Mouse (Mus musculus): ENCODE data around the gene Pitpnb.

DNA sequence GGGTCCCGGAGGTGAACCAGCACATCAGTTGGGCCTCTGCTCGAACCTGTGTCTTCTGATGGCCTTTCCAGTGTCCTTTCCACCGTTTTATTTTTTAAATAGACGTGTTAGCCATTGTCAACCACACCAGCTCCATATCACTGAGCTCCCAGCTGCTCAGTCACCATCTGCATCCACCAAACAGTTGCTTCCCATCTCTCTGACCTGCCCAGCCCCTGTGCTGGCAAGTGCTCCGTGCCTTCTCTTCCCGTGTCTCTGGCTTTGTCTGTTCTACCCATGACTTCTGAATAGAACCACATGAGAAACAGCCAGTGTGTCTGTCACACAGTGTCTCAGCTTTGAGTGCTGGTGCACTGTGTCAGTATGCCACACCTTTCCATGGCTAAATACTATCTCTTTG lies 74.2 kb downstream of the Pitpnb start:
- TF ChIP-seq CTCF (IDR thresholded peaks at IDR 0.05; ENCODE audit: low read depth), result no peak
- no peak for TF ChIP-seq EP300 (optimal IDR thresholded peaks at IDR 0.05)

Measured in stomach, postnatal 0 days (tissue).